Mouse (Mus musculus) testis, adult 2 months (tissue): ENCODE measurements around the gene Mdfi.

Source experiments
- CTCF ChIP-seq: fragments of 200-500 bp; IDR thresholded peaks from 2 replicates; pipeline ENCODE4 v1.5.1; 2012; ENCODE audit warnings: low read depth, mild to moderate bottlenecking, inconsistent platforms, low read length, moderate library complexity; ENCODE audit not compliant: control insufficient read depth, insufficient read depth, insufficient replicate concordance
- POLR2A ChIP-seq: fragments of 200-500 bp; IDR thresholded peaks from 2 replicates; pipeline ENCODE4 v1.6.1; 2012; ENCODE audit warnings: low read depth, mild to moderate bottlenecking, inconsistent platforms, low read length, moderate library complexity; ENCODE audit not compliant: control insufficient read depth

GRCm38 (mm10) chr17:47863437-47863836, 28.9 kb upstream of the Mdfi start:
- TF ChIP-seq CTCF (no peak), POLR2A (no peak)
